Mouse (Mus musculus) cerebellum, adult 9-11 months (tissue): ENCODE results near the gene Borcs5.

Source experiments
- DNase-seq: peaks from one replicate; pipeline ENCODE4 v3.0.0; 2022

Borcs5 gene

DNA sequence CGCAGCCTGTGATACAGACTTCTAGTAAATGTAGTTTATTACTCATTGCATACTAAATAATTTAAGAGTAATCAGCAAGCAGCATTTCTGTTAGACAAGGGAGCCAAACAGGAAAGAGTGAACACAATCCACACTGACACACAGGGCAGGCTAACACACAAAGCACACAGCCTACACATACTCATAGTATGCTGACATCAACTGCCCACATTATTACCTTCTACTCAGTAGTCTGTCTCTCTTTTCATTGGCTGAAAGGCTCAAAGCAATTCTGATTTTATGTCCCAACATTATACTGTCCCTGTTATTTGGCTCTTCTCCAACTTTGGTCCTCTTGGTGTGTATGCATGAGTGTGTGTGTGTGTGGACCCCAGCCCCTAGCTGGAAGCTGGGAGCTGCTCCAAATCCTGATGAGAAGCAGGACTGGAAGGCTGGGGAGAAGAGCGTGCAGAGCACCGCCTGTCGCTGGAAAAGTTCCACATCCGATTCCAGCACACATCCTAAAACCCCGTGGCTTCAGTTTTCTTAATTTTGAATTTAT lies 82.5 kb downstream of the Borcs5 start:
- no peak for DNase-seq

- no peak for DNase-seq
Measured at GRCm38 (mm10) chr6:134722906-134723305, 83.6 kb downstream of the Borcs5 start.

GRCm38 (mm10) chr6:134723326-134723725 lies 84.0 kb downstream of the Borcs5 start:
- DNase-seq, result no peak

GRCm38 (mm10) chr6:134723833-134724553 lies 84.7 kb downstream of the Borcs5 start:
- no peak for DNase-seq

- DNase-seq, result no peak
Measured at GRCm38 (mm10) chr6:134725406-134725805, 86.1 kb downstream of the Borcs5 start.

GRCm38 (mm10) chr6:134730978-134731377 lies 91.7 kb downstream of the Borcs5 start:
- no peak for DNase-seq

DNA sequence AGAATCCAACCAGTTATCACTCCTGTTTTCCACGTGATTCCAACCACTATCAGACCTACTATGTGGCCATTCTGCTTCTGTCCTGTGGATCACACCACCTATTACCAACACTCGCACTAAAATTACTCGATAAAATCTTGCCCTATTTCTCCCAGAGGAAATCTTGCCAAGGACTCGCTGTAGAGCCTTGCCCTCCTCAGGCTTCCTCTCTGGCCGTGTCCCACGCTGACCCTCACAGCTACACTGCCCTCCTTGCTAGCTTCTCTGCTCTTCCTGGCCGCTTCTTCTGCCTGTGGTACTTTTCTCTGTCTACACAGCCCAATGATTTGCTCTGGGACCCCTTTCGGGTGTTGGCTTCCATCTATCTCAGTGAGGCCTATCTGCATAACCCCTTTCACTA lies 93.5 kb downstream of the Borcs5 start:
- DNase-seq, result no peak

DNA sequence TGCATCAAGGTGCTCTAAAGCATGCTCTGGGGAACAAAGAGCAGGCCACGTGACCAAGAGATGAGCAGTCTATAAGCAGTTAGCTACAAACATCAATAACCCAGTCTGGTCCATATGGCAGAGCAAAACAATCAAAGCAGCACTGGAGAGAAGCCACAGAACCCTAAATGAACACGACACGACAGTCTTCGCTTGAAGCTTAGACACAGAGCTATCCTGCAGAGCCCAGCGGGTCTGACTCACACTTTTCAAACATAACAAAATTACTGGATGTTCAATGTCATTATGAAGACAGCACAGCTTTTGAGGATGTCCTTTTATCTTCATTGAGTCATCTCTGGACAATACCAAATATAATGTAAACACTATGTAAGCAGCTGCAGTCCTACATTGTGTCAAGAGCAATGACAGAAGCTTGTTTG lies 94.5 kb downstream of the Borcs5 start:
- no peak for DNase-seq

DNA sequence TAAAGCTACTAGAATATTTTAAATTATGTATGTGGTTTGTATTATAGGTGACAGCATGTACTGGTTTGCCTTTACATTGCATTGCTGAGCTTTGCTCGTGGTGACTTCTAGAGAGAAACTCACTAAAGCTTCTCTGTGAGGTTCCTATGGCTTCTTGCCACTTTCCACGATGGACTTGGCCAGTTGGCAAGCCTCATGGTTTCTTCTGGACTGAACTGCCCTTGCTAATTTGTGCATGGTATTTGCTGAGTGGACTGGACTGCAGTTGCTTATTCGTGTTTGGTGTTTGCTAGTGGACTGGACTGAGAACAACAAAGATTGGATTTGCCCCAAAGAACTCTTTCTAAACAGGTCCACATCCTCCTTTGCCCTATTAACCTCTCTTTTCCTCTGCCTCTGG lies 97.5 kb downstream of the Borcs5 start:
- DNase-seq, result no peak

- DNase-seq, result no peak
Measured at GRCm38 (mm10) chr6:134743568-134743967, 104.3 kb downstream of the Borcs5 start.

DNA sequence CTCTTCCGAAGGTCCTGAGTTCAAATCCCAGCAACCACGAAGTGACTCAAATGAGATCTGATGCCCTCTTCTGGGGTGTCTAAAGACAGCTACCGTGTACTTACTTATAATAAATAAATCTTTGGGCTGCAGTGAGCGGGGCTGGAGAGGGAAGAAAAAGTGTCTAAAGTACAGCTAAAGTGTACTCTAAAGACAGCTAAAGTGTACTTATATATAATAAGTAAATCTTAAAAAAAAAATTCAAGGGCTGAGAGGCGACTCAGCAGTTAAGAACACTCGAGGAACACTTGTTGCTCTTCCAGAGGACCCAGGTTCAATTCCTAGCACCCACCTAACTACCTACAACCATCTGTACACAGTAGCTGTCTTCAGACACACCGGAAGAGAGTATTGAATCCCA lies 106.6 kb downstream of the Borcs5 start:
- DNase-seq, result no peak

- no peak for DNase-seq
Measured at GRCm38 (mm10) chr6:134748126-134748525, 108.8 kb downstream of the Borcs5 start.

GRCm38 (mm10) chr6:134751087-134751486 lies 111.8 kb downstream of the Borcs5 start:
- DNase-seq, result no peak

- no peak for DNase-seq
Measured at GRCm38 (mm10) chr6:134751883-134752647, 112.8 kb downstream of the Borcs5 start.

GRCm38 (mm10) chr6:134753412-134753811 lies 114.1 kb downstream of the Borcs5 start:
- no peak for DNase-seq

GRCm38 (mm10) chr6:134753858-134754257 lies 114.5 kb downstream of the Borcs5 start:
- DNase-seq, result no peak

- DNase-seq, result no peak
Measured at GRCm38 (mm10) chr6:134756058-134756457, 116.7 kb downstream of the Borcs5 start.
